Mouse (Mus musculus) olfactory bulb, adult 2 months (tissue): ENCODE measurements around the gene Smim15.

Experiments used
- CTCF ChIP-seq: fragments of 200-500 bp; IDR thresholded peaks from 2 replicates; pipeline ENCODE4 v1.5.1; 2012; ENCODE audit warnings: low read depth, mild to moderate bottlenecking, low read length, moderate library complexity; ENCODE audit not compliant: insufficient read depth
- POLR2A ChIP-seq: fragments of 200-500 bp; IDR thresholded peaks from 2 replicates; pipeline ENCODE4 v1.6.1; 2012; ENCODE audit warnings: mild to moderate bottlenecking, low read depth, low read length, moderate library complexity; ENCODE audit not compliant: insufficient read depth

DNA sequence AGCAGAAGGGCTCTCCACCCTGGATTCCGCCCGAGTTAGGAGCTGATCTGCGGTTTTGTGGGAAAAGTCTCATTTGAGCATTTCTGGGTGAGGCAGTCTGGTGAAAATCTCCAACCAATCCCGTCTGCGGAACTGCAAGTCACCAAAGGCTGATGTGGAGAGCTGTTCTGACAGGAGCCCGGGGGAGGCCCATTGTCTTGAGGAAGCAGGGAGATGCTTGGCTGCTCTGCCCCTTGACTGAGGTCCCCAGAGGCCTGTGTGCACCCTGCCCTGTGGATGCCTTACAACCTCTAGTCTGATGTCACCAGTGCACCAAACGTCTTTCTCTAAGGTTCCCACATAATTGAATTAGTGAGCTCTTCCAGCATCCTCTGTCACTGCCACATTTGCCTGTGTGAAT, 49.0 kb upstream of the Smim15 start:
- no peak for TF ChIP-seq POLR2A
- TF ChIP-seq CTCF: no peak
